Mouse (Mus musculus): ENCODE measurements at regions not wholly inside any gene's neighbourhood (a gene's known extent, or its start where the extent isn't known, plus 50 kb on each side); places are given as distances from the start of the nearest gene placed in this dataset.
"Not testable (repeated sequence)": the region's sequence is repeated elsewhere in the genome, so short reads cannot be mapped to it uniquely, and the experiment has no call there.

DNA sequence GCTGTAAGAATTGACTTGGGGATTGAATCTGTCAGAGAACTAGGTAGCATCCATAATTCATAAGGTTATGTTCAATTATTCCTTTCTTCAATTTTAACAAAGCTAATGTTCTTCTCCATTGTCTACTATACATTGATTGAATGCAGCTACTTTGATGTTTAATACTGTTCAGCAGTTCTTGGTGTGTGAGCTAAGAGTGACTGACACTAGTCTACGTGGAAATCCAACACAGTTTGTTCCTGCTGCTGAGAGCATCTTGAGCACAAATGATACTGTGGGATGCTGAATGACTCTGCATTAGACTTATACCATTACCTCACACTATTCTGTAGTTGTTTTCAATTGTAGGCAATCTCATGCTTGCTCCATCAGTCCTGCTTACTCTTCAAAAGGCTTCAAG, 249.4 kb upstream of the Akr1e1 start:
- in situ Hi-C loops (cut with MboI, MseI): no loop called here

DNA sequence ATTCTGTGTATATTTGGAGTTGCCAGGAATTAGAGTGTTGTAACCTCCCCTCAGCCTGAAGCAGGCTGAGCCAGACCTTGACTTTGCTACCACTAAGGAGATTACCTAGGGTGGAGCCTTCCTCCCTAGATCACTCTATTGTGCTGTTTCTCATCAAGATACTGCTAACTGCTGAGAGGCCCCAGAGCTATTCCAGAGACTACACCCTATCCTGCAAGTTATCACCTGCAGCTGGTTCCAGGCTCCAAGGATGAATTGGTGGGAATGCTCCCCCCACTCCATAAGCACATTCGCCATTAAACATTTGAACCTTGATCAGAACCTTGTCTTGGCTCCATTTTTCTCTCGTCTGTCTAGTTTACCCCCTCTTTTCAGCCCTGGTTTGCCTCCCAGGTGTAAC, 230.5 kb upstream of the Akr1e1 start:
- in situ Hi-C loops (cut with MboI, MseI): not testable (repeated sequence)

DNA sequence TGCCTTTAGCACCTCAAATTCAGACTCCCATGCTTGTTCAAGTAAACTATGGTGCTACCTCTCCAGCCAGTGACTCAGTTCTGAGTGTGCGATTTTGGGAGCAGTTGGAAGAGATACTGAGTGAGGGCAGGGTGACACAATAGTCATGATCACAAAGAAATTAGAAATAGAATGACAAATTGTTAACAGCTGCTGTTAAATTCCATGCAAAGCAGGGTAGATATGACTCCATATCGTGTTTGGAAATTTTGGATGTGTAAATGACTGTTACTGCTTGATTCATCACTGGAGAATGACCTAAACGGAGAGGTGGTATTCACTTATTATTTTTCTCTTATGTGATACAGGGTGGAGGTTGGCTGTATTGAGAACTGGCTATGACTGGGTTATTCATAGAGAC, 217.8 kb upstream of the Akr1e1 start:
- in situ Hi-C loops (cut with MboI, MseI): no loop called here

DNA sequence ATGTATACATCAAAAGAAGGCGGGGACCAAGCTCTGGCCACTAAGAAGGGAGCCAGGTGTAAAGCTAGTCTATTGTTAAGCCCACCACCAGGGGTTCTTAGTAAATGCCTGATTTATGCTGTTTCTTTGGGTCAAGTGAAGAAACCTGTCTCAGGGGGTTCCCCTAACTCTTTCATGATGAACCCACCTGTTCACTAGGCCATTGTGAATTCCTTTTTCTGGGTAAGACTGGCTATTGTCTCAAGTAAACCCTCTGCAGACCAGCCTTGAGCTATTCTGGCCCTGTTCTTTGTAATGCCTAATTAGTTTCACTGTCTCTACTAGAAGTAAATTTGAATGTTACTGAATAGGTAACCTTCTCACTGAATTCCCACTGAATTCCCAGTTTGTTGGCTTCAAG, 216.8 kb upstream of the Akr1e1 start:
- in situ Hi-C loops (cut with MboI, MseI): not testable (repeated sequence)

DNA sequence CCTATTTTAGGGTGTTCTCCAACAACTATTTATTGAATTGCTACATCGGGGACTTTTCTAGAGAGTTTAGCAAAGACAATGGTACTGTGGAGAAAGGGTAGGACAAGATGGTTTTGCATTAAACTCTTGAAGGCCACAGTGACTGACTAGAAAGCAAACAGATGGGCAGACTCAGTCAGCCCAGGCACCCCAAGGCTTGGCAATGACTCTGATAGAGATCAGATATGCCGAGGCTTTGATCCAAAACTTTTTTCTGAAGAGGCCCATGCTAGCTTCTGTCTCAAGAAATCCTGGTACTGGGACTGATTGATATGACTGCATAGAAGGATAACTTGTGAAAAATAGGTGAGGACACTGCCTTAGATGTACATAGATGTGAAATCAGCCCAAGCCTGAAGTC, 197.9 kb upstream of the Akr1e1 start:
- in situ Hi-C loops (cut with MboI, MseI): no loop called here

DNA sequence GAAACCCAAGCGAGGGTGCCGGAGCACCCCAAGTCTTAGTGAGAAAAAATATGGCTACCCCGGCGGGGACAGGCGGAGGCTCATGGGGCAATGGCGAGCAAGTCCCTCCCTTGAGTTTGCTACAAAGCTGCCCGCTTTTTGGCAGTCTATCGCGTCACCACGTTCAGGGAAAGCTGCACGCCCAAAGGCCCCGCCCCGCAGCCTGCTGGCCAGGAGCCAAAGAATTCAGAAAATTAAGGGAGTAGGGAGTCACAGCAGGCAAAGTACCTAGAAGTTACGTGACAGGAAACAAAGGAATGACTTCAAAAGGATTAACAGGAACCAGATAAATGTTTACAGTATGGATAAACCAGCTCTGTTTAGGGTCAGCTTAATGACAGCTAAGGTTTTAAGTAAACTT, 191.7 kb upstream of the Akr1e1 start:
- in situ Hi-C loops (cut with MboI, MseI): no loop called here

DNA sequence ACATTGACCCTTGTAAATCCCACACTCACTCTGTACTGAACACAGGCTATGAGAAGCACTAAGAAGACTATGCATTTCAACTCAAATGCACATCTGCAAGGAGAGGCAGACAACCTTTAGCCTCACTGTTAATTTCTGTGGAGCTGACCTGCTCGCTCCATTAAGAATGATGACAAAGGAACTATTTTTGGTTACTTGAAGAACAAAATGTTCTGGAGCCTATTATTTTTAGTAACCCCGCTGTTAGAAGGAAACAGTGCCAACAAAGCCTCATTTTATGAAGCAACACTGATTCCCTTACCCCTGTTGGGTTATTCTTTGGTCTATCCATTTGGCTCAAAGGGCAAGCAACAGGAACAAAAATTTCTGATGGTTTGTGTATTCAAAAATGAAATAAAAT, 182.2 kb upstream of the Akr1e1 start:
- in situ Hi-C loops (cut with MboI, MseI): no loop called here

DNA sequence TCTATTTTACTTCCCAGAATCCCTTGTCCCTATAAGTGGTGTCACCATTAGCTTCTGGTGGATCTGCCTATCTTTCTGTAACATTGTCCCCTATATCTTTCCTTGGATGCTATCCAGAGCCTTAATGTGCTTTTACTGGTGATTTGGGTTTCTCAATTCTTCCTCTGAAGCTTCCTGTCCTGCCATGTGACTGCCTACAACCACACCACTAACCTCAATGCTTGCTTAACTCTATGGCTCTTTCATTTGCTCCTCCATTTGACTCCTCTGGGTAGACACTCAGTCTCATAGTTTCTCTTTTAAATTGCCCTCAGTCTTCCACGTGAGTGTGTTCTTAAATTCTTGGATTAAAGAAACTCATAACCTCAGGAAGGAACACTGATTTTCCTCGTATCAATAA, 181.4 kb upstream of the Akr1e1 start:
- in situ Hi-C loops (cut with MboI, MseI): no loop called here

DNA sequence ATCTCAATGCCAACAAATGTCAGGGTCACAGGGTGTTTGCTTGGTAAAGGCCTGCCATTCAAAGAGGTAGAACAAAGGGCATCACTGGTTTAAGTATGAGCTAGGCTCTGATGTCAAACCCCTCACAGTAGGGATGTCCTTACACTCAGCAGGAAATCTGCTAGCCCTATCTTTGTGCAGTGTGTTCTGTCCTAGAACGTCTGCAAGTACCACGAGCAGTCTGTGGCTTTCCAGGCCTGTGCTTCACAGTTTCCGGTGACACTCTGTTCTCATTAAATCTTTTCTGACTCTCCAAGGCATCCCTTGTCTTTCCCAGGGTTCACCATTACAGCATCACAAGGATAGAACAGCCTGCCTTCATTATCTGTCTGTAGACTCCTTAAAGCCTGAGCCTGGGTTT, 174.3 kb upstream of the Akr1e1 start:
- in situ Hi-C loops (cut with MboI, MseI): no loop called here

DNA sequence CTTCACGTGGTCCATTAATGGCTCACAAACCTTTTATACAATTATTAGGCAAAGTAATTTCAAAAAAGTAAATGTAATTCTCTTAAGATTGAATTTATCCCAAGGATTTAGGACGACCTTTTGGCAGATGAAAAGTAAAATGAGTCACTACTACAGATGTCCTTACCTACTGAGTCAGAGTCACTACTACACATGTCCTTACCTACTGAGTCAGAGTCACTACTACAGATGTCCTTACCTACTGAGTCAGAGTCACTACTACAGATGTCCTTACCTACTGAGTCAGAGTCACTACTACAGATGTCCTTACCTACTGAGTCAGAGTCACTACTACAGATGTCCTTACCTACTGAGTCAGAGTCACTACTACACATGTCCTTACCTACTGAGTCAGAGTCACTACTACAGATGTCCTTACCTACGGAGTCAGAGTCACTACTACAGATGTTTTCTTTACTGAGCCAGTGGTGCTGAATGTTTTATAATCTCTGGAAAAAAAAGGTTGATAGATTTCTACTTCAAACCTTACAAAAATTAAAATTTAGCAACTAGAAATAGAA, 169.4 kb upstream of the Akr1e1 start:
- in situ Hi-C loops (cut with MboI, MseI): not testable (repeated sequence)

DNA sequence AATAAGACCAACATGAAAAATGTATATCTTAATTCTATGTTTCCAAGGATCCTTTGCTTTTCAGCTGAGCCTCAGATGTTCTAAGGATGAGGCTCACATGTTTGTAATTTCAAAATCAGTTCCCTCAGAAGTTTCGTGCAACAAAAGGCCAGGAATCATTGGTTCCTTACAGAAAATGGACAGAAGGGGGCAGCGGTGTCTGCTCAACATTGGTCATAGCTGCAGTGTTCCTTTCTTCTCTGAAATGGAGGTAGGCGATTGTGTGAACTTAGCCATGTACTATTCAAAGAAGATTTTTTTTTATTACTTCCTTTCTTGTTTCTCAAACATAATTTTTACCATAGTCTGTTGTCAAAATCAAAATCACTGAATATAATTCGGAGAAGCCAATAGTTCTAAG, 167.9 kb upstream of the Akr1e1 start:
- in situ Hi-C loops (cut with MboI, MseI): no loop called here

DNA sequence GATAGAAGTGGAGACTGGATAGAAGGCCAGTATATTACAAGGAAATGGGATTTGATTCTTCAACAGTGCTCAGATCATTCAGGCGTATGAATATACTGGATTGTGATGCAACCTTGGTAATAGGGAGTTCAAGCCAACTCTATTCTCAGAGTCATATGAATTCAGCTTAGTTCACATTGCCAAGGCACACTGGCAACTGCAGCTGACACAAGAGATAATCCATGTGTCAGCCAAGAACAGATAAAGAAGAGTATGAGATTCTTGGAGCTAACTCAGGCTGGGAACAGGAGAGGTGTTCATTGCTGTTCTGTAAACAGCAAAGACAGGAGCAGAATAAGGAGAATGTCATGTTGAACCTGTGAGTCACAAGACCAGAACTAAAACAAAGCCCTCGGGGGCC, 163.3 kb upstream of the Akr1e1 start:
- in situ Hi-C loops (cut with MboI, MseI): no loop called here

DNA sequence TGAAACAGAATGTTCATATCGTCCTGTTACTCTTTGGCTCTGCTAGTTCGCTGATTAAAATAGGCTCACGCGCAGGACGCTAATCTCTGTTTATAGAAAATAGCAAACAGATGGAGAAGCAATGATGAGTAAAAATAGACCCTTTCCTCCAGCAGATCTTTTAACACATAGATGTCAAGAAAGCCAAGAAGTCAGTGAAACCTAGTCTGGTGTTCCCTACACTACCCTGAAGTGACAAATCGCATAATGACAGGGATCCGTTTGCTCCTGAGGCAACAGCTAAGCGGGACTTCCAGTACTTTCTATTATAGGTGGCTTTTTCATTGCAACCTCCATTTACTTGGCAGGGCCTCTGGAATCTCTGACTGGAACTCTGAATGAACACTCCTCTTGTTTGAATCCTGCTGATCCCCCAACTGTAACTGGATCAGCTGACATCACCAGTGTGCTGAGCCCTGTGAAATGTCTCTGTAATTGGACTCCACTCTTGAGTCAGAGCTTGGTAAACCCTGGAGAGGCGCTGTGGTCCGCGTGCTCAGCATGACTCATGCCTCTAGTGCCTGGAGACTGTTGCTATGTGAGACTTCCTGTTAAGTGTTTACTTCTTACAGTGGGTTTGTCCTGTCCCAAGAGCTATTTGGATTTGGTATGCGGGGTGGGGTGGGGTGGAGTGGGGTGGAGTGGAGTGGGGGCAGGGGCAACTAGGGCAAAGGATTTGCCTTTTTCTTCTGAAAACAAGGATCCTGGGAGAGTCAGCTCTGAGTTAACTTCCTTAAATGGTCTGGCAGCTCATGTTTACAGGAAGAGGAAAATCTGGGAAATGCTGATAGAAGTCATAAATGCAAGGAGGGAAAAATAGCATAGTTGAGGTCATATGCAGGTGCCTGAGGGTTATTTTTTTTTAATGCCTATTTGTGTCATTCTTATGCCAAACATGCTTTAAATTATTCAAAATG, 162.4 kb upstream of the Akr1e1 start:
- in situ Hi-C loops (cut with MboI, MseI): no loop called here

DNA sequence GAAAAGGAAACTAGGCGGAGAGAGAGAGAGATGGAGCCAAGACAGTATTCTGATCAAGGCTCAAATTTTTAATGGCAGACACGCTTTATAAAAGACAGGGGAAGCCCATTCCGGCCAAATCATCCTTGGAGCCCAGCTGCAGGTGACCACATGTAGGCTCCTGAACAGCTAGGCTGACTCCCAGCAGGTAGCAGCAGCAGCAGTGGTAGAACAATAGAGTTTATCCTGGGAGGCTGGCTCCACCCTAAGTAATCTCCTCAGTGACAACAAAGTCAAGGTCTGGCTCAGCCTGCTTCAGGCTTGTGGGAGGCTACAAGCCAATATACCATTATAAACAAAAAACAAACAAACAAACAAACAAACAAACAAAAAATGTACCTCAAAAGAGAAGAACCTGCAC, 151.0 kb upstream of the Akr1e1 start:
- in situ Hi-C loops (cut with MboI, MseI): loop anchor here (10.0 kb wide), 1 partner anchor 1605 kb away; no protein-coding TSS in a partner anchor

DNA sequence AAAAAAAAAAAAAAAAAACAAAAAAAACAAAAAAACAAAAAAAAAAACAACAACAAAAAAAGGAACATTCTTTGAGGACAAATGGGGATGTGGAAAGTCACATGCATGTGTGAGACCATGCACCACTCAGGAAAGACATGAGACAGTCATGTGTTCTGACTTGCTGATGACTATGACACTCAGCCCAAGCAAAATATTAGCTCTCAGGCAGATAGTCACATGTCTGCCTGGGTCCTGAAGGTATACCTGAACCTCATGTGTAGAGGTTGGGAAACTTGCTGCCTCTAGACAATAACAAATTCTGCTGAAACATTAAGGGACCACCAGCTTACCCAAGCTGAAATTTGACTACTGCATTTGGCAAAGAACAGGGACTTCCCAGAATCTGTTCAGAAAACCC, 147.6 kb upstream of the Akr1e1 start:
- in situ Hi-C loops (cut with MboI, MseI): loop anchor here (10.0 kb wide), 1 partner anchor 1608 kb away; no protein-coding TSS in a partner anchor

DNA sequence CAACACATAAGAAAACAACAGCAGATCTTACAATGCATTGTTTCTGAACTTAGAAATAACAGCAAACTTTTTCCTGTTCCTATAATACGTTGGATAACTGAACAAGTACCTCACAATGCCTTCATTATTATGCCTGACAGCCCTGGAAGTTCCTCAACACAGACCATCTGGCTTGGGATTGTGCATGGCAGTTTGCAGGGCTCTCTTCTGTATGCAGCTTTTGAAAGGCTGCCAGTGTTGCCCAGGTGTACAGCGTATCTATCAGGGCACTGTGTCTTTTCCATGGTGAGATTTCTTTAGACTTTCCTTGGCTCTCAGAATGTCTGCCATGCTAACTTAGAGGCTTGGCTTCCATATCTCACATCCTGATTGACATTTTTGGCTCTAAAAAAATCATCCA, 134.0 kb upstream of the Akr1e1 start:
- in situ Hi-C loops (cut with MboI, MseI): no loop called here

DNA sequence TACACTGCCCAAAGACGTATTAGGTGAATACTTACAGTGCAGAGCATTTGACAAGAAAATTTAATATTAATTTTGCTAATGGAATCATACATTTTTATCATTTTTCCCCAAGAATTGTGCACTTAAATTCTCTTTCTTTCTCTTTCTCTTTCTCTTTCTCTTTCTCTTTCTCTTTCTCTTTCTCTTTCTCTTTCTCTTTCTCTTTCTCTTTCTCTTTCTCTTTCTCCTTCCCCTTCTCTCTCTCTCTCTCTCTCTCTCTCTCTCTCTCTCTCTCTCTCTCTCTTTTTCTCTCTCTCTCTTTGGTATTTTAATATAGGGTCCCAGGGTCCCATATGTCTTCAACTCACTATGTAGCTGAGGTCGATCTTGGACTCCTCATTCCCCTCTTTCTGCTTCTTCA, 107.3 kb upstream of the Akr1e1 start:
- in situ Hi-C loops (cut with MboI, MseI): not testable (repeated sequence)

DNA sequence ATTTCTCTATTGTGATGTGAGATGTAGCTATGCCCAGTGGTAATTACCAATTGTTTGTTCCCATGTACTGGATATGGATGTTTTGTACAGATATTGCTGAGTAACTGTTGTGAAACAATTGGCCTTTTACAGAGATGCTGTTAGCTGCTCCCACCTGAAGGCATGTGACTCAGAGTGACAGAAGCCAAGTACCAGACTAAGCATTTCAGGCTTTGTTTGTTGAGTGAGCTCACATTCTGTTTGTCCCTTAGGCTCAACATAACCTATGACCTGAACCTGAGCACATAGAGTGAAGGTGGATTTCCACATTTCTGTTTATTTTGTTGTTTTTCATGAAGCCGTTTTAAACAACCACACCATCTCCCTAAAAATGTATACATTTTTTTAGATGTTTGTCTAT, 105.8 kb upstream of the Akr1e1 start:
- in situ Hi-C loops (cut with MboI, MseI): no loop called here

DNA sequence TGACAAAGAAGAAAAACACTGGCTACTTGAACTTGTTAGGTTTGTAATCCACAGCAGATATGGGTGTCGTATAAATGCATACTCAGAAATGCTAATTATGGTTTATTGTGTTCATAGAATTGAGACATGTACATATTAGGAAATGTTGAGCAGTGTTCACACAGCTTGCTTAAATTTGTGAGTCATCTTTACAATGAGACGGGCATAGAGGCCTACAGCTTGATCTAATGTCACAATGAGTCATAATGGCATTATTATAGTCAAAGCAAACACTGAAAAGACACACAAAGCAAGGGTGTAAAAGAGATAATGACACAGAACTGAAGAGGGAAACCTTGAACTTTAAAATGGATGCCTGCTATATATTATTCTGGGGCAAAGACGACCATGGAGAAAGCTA, 103.7 kb upstream of the Akr1e1 start:
- in situ Hi-C loops (cut with MboI, MseI): no loop called here

DNA sequence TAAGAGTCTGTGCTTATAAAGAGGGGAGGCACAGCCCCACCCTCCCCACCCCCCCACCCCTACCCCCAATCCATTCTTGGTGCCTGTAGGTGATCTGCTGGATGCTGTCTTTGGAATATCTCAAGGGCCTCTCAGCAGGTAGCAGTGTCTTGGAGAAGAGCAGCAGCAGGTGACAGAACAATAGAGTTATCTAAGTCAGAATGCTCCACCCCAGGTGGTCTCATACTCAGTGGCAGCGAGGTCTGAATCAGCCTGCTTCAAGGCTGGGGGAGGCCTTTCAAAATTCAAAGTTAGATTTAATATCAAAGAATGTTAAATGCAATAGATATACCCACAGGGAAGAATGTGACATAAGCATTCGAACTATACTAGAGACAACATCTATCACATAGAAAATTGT, 90.6 kb upstream of the Akr1e1 start:
- in situ Hi-C loops (cut with MboI, MseI): not testable (repeated sequence)

DNA sequence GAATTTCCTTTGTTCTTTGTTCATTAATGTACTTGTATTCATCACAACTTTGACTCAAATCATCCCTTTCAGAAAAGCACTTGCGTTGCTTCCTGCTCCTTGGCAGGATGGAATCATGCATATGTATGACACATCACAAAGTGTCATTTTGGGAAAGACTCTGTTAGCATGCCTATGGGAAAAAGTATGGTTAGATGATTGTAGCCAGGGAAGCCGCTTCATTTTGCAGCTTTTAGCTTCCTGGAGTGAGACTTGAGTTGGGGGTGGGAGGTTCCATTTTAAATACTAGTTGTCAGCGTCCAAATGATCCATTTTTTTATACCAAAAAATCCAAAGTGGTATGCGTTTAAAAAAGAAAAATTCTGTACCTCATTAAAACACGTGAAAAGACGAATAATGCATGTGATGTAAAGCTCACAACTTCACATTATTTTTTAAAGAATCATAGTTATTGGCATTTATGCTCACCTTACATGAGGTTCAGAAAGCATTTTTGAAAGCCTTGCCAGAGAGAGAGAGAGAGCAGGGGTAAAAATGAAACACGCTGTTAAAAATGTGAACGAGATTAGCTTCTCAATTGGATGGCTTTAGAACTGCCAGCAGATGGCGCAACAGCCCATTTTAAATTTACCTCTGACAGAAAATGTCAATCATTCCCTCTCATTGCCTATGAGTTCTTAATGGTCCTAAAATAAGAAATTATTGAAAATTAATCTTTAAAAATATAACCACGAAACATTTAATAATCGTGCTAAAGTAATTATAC, 57.6 kb upstream of the Akr1e1 start:
- in situ Hi-C loops (cut with MboI, MseI): loop anchor here (10.0 kb wide), 1 partner anchor 1098 kb away; no protein-coding TSS in a partner anchor

DNA sequence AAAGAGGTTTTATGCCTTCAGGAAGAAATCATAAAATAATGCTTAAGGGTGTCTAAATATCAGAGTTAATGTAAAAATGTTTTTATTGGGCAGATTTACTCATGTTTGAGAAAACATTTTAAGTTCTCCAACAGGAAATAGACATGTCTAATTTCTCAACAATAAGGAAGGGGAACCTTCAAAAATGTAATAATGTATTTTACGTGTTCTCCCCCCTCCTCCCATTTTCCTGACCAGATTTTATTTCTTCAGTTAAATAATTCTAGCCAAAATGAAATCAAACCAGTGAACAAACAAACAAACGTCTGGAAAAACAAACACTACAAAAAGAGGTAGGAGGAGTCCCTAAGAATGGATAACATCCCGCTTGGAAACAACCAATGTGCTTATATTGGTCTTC, 54.4 kb upstream of the Akr1e1 start:
- in situ Hi-C loops (cut with MboI, MseI): loop anchor here (10.0 kb wide), 1 partner anchor 1101 kb away; no protein-coding TSS in a partner anchor

All from T-helper 1 cell (primary cell).